Mouse (Mus musculus): ENCODE data around the gene Clstn1. TPM values are rescaled to one million over a fixed set of nuclear protein-coding genes. Genes with fewer than 3 reads are reported as not detected.
A peak's percentile ranks its signal among the peaks of the same experiment; 100 is the strongest.

Gene Clstn1
- polyA plus RNA-seq, 1 experiment = 60.5 TPM

GRCm38 (mm10) chr4:149570498-149570863 is 15.8 kb upstream of the Clstn1 start:
- peaks cover 10% of the 10 kb centered on the region for H3K4me1 ChIP-seq (ENCODE audit: control insufficient read depth, insufficient read depth, low read length)
- H3K4me3 ChIP-seq (ENCODE audit: low read depth, low read length) = no peak overlapping the region
- H3K27ac ChIP-seq (ENCODE audit: insufficient read depth, low read length) = no peak overlapping the region
- no peaks in the 10 kb centered on the region for H3K36me3 ChIP-seq (ENCODE audit: control insufficient read depth, insufficient read depth, low read length, poor library complexity, severe bottlenecking)
- H3K9ac ChIP-seq (ENCODE audit: low read depth, poor library complexity, severe bottlenecking) = no peak overlapping the region
- no peak for TF ChIP-seq POLR2A (IDR thresholded peaks at IDR 0.05; ENCODE audit: insufficient read depth, low read length)
- no peak for TF ChIP-seq CTCF (IDR thresholded peaks at IDR 0.05; ENCODE audit: low read depth, low read length)
- no peak for TF ChIP-seq EP300 (IDR thresholded peaks at IDR 0.05; ENCODE audit: insufficient read depth, low read depth, low read length)
- H3K9me3 ChIP-seq (replicated peaks; ENCODE audit: control insufficient read depth, insufficient read depth, low read length, poor library complexity, severe bottlenecking) = no peaks in the 10 kb centered on the region
- H3K27me3 ChIP-seq (ENCODE audit: control insufficient read depth, insufficient read depth, low read length, poor library complexity, severe bottlenecking) = no peaks in the 10 kb centered on the region

DNA sequence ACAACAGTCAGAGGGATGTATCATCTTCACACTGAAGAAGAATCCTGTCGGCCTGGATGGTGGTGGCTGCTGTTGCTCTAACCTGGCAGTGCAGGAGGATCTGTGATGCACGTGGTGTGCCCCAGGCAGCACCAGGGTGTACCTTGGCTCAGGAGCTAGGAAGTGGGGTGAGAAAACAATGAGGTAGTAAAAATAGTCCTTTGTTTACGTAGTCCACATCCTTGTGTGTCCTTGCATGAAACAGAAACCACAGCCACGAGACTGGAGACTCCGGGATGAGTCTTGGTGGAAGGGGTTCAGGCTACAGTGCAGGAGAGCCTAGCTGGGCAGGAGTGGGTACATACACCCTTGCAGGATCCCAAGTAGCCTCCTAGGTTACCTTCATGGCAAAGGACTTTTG is 15.1 kb upstream of the Clstn1 start:
- no peak overlapping the region for H3K4me3 ChIP-seq (ENCODE audit: low read depth, low read length)
- H3K4me1 ChIP-seq (ENCODE audit: control insufficient read depth, insufficient read depth, low read length) = peaks cover 10% of the 10 kb centered on the region
- no peaks in the 10 kb centered on the region for H3K36me3 ChIP-seq (ENCODE audit: control insufficient read depth, insufficient read depth, low read length, poor library complexity, severe bottlenecking)
- TF ChIP-seq POLR2A (IDR thresholded peaks at IDR 0.05; ENCODE audit: insufficient read depth, low read length) = no peak
- TF ChIP-seq CTCF (IDR thresholded peaks at IDR 0.05; ENCODE audit: low read depth, low read length) = no peak
- no peak for TF ChIP-seq EP300 (IDR thresholded peaks at IDR 0.05; ENCODE audit: insufficient read depth, low read depth, low read length)
- H3K27me3 ChIP-seq (ENCODE audit: control insufficient read depth, insufficient read depth, low read length, poor library complexity, severe bottlenecking) = no peaks in the 10 kb centered on the region
- H3K27ac ChIP-seq (ENCODE audit: insufficient read depth, low read length) = no peak overlapping the region
- no peaks in the 10 kb centered on the region for H3K9me3 ChIP-seq (replicated peaks; ENCODE audit: control insufficient read depth, insufficient read depth, low read length, poor library complexity, severe bottlenecking)
- no peak overlapping the region for H3K9ac ChIP-seq (ENCODE audit: low read depth, poor library complexity, severe bottlenecking)

DNA sequence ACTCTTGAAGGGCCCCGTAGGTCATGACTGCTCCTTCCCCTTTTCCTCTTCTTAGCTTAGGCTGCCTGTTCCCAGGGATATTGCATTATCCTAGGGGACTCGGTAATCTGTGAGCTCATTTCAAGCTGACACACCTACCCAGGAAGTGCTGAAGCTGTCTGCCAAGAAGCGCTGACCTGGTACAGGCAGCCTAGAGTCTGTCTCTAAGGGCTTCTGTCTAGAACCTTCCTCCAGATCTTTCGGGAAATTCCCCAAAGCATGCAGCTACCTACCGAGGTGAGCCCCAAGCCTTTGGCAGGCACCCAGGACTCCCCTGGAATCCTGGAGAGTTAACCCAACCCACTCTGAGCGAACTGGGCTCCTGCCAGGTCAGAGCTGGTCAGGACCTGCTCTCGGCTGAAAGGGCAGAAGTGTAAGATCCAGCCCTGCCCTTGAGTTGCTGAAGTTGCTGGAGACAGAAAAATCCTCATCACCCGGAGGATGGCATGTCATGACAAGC is 14.6 kb upstream of the Clstn1 start:
- Histone ChIP-seq H3K4me3 (ENCODE audit: low read depth, low read length) (no peak overlapping the region), H3K9ac (ENCODE audit: low read depth, poor library complexity, severe bottlenecking) (no peak overlapping the region), H3K4me1 (ENCODE audit: control insufficient read depth, insufficient read depth, low read length) (peaks cover 10% of the 10 kb centered on the region), H3K36me3 (ENCODE audit: control insufficient read depth, insufficient read depth, low read length, poor library complexity, severe bottlenecking) (no peaks in the 10 kb centered on the region), H3K9me3 (replicated peaks; ENCODE audit: control insufficient read depth, insufficient read depth, low read length, poor library complexity, severe bottlenecking) (no peaks in the 10 kb centered on the region), H3K27me3 (ENCODE audit: control insufficient read depth, insufficient read depth, low read length, poor library complexity, severe bottlenecking) (no peaks in the 10 kb centered on the region), H3K27ac (ENCODE audit: insufficient read depth, low read length) (no peak overlapping the region)
- TF ChIP-seq POLR2A (IDR thresholded peaks at IDR 0.05; ENCODE audit: insufficient read depth, low read length) (no peak), CTCF (IDR thresholded peaks at IDR 0.05; ENCODE audit: low read depth, low read length) (no peak), EP300 (IDR thresholded peaks at IDR 0.05; ENCODE audit: insufficient read depth, low read depth, low read length) (no peak)

DNA sequence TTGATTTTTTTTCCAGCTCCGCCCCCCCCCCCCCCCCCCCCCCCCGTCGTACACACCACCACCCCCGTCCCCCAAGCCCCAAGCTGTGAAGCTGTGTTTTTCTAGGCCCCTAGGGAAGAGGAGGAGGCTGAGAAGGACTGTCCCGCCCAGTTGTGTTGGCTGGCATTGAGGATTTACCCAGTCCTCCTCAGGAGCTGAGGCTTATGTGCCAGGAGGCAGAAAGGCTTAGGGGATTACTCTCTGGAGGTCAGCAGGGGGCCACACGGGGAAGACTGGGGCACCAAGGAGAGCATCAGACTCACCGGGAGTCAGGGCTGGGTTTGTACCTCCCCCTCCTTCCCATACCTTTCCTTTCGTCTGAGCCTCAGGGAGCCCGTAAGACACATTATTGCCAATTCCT is 13.8 kb upstream of the Clstn1 start:
- Histone ChIP-seq H3K9ac (ENCODE audit: low read depth, poor library complexity, severe bottlenecking) (no peak overlapping the region), H3K4me1 (ENCODE audit: control insufficient read depth, insufficient read depth, low read length) (peaks cover 10% of the 10 kb centered on the region), H3K4me3 (ENCODE audit: low read depth, low read length) (no peak overlapping the region), H3K27ac (ENCODE audit: insufficient read depth, low read length) (no peak overlapping the region), H3K27me3 (ENCODE audit: control insufficient read depth, insufficient read depth, low read length, poor library complexity, severe bottlenecking) (no peaks in the 10 kb centered on the region), H3K36me3 (ENCODE audit: control insufficient read depth, insufficient read depth, low read length, poor library complexity, severe bottlenecking) (no peaks in the 10 kb centered on the region), H3K9me3 (replicated peaks; ENCODE audit: control insufficient read depth, insufficient read depth, low read length, poor library complexity, severe bottlenecking) (no peaks in the 10 kb centered on the region)
- TF ChIP-seq POLR2A (IDR thresholded peaks at IDR 0.05; ENCODE audit: insufficient read depth, low read length) = no peak
- TF ChIP-seq CTCF (IDR thresholded peaks at IDR 0.05; ENCODE audit: low read depth, low read length) = no peak
- TF ChIP-seq EP300 (IDR thresholded peaks at IDR 0.05; ENCODE audit: insufficient read depth, low read depth, low read length) = no peak

GRCm38 (mm10) chr4:149572851-149573250 is 13.4 kb upstream of the Clstn1 start:
- no peak overlapping the region for H3K4me3 ChIP-seq (ENCODE audit: low read depth, low read length)

DNA sequence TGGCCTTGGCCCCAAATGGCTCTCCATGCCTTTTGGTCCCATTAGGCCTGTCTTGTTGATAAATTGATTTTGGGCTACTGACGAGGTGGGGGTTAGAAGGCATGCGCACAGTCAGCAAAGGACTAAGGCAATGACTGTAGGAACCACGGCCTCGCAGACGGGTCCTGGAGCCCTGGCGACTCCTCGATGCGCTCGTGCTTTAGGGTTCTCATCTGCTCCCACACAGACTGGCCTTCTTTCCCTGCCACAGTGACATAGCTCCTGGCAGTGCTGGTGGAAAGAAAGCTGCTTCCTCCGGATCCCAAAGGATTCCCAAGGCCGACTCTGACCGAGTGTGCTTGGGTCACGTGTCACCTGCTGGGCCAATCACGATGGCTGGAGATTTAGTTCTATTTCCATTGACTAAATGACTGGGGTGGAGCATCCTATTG is 11.9 kb upstream of the Clstn1 start:
- Histone ChIP-seq H3K9me3 (replicated peaks; ENCODE audit: control insufficient read depth, insufficient read depth, low read length, poor library complexity, severe bottlenecking) (no peaks in the 10 kb centered on the region), H3K27me3 (ENCODE audit: control insufficient read depth, insufficient read depth, low read length, poor library complexity, severe bottlenecking) (no peaks in the 10 kb centered on the region), H3K4me3 (ENCODE audit: low read depth, low read length) (peak overlapping the region; percentile 29), H3K9ac (ENCODE audit: low read depth, poor library complexity, severe bottlenecking) (no peak overlapping the region), H3K27ac (ENCODE audit: insufficient read depth, low read length) (no peak overlapping the region), H3K36me3 (ENCODE audit: control insufficient read depth, insufficient read depth, low read length, poor library complexity, severe bottlenecking) (no peaks in the 10 kb centered on the region), H3K4me1 (ENCODE audit: control insufficient read depth, insufficient read depth, low read length) (peaks cover 3% of the 10 kb centered on the region)
- no peak for TF ChIP-seq POLR2A (IDR thresholded peaks at IDR 0.05; ENCODE audit: insufficient read depth, low read length)
- no peak for TF ChIP-seq EP300 (IDR thresholded peaks at IDR 0.05; ENCODE audit: insufficient read depth, low read depth, low read length)
- no peak for TF ChIP-seq CTCF (IDR thresholded peaks at IDR 0.05; ENCODE audit: low read depth, low read length)

More at GRCm38 (mm10) chr4:149572851-149573250, 13.4 kb upstream of the Clstn1 start:
- Histone ChIP-seq H3K27me3 (ENCODE audit: control insufficient read depth, insufficient read depth, low read length, poor library complexity, severe bottlenecking) (no peaks in the 10 kb centered on the region), H3K4me1 (ENCODE audit: control insufficient read depth, insufficient read depth, low read length) (peaks cover 7% of the 10 kb centered on the region), H3K9ac (ENCODE audit: low read depth, poor library complexity, severe bottlenecking) (no peak overlapping the region), H3K27ac (ENCODE audit: insufficient read depth, low read length) (no peak overlapping the region), H3K9me3 (replicated peaks; ENCODE audit: control insufficient read depth, insufficient read depth, low read length, poor library complexity, severe bottlenecking) (no peaks in the 10 kb centered on the region), H3K36me3 (ENCODE audit: control insufficient read depth, insufficient read depth, low read length, poor library complexity, severe bottlenecking) (no peaks in the 10 kb centered on the region)
- TF ChIP-seq EP300 (IDR thresholded peaks at IDR 0.05; ENCODE audit: insufficient read depth, low read depth, low read length) = no peak
- TF ChIP-seq CTCF (IDR thresholded peaks at IDR 0.05; ENCODE audit: low read depth, low read length) = no peak
- TF ChIP-seq POLR2A (IDR thresholded peaks at IDR 0.05; ENCODE audit: insufficient read depth, low read length) = no peak

Data from ES-Bruce4 (cell line).